ENCODE assay signal across 8 mouse cellular contexts in genomic region chr4:87229224-87229959, GRCm38 (mm10). TPM values are rescaled to one million over a fixed set of nuclear protein-coding genes. Genes with fewer than 3 reads are reported as not detected.
DNase-seq lines count a peak whose midpoint lies in the region; ATAC-seq and TF ChIP-seq lines count a peak whose summit lies in the region.

No protein-coding gene starts in this region.

- peak overlapping the region; percentile 77 for H3K4me3 ChIP-seq in heart, embryonic 10.5 days
- peak overlapping the region; percentile 66 to 88 for H3K4me3 ChIP-seq in heart, embryonic 14.5 days (ENCODE audit: control insufficient read depth in 1 of 2, insufficient read depth in 1 of 2, low read depth in 1 of 2, low read length in 2 of 2)
- H3K4me3 ChIP-seq in liver, postnatal 0 days (ENCODE audit: low read depth, low read length), result peak overlapping the region; percentile 35

- peaks cover 8% of the 10 kb centered on the region; the same call in 1 of the 2 replicates for H3K27me3 ChIP-seq in heart, embryonic 10.5 days (ENCODE audit: insufficient read depth, poor library complexity, severe bottlenecking)
- no peaks in the 10 kb centered on the region for H3K27me3 ChIP-seq in heart, embryonic 14.5 days (ENCODE audit: control insufficient read depth, insufficient read depth, low read length)
- H3K27me3 ChIP-seq in liver, postnatal 0 days (ENCODE audit: insufficient read depth, low read length), result peaks cover 25% of the 10 kb centered on the region; the same call in 1 of the 2 replicates

- WGBS in heart, embryonic 10.5 days, result 15% methylated on average over 14 of the region's 14 CpGs
- 10% methylated on average over 14 of the region's 14 CpGs for WGBS in heart, embryonic 14.5 days
- WGBS in liver, postnatal 0 days (ENCODE audit: insufficient replicate concordance), result 18% methylated on average over 14 of the region's 14 CpGs

- H3K4me1 ChIP-seq in heart, embryonic 10.5 days, result peaks cover 5% of the 10 kb centered on the region; the same call in 1 of the 2 replicates
- peaks cover 0 to 8% of the 10 kb centered on the region in 2 experiments; a peak in 1 of 4 replicates for H3K4me1 ChIP-seq in heart, embryonic 14.5 days (ENCODE audit: control insufficient read depth in 2 of 2, insufficient read depth in 2 of 2, low read length in 2 of 2)
- H3K4me1 ChIP-seq in liver, postnatal 0 days (ENCODE audit: insufficient read depth), result 0 out of 2 replicates have a peak, but pooled peaks cover 4% of the 10 kb centered on the region

- no peaks in the 10 kb centered on the region for H3K9me3 ChIP-seq in heart, embryonic 10.5 days
- H3K9me3 ChIP-seq in heart, embryonic 14.5 days (ENCODE audit: control insufficient read depth, low read length), result no peaks in the 10 kb centered on the region
- H3K9me3 ChIP-seq in liver, postnatal 0 days (ENCODE audit: low read length), result no peaks in the 10 kb centered on the region

- peak; percentile 77 for DNase-seq in heart, embryonic 10.5 days (ENCODE audit: low spot score)
- no peak for DNase-seq in heart, postnatal 36 days
- peak; percentile 70 for DNase-seq in brain, embryonic 14.5 days (ENCODE audit: low read depth)
- DNase-seq in liver, postnatal 0 days, result no peak
- no peak for DNase-seq in urinary bladder, adult 2 months (ENCODE audit: low spot score)
- DNase-seq in natural killer cell, adult 2 months (ENCODE audit: low spot score in 2 of 2), result no peak
- DNase-seq in right cerebral cortex, postnatal 25 days, result no peak

- no peaks in the 10 kb centered on the region for H3K36me3 ChIP-seq in heart, embryonic 10.5 days
- no peaks in the 10 kb centered on the region for H3K36me3 ChIP-seq in heart, embryonic 14.5 days (ENCODE audit: control insufficient read depth, insufficient read depth, low read length)
- no peaks in the 10 kb centered on the region for H3K36me3 ChIP-seq in liver, postnatal 0 days (replicated peaks; ENCODE audit: insufficient read depth, low read length)

- peak overlapping the region; percentile 78 for H3K9ac ChIP-seq in heart, embryonic 14.5 days (ENCODE audit: low read length)
- no peak overlapping the region for H3K9ac ChIP-seq in liver, postnatal 0 days (replicated peaks)

- TF ChIP-seq CTCF in brain, embryonic 14.5 days (IDR thresholded peaks at IDR 0.05; ENCODE audit: borderline replicate concordance, extremely low read depth, insufficient read depth, insufficient read length), result no peak
- TF ChIP-seq CTCF in liver, postnatal 0 days (IDR thresholded peaks at IDR 0.05; ENCODE audit: low read depth), result no peak

- intact Hi-C loops in heart, postnatal 36 days (cut with DNase I), result no loop called here

- TF ChIP-seq EP300 in liver, postnatal 0 days (IDR thresholded peaks at IDR 0.05; ENCODE audit: low read depth), result no peak

- H3K4me2 ChIP-seq in heart, embryonic 14.5 days (ENCODE audit: low read length), result peak overlapping the region; percentile 95
- peak overlapping the region; percentile 70 for H3K4me2 ChIP-seq in liver, postnatal 0 days (ENCODE audit: low read depth, low read length)

- TF ChIP-seq POLR2A in brain, embryonic 14.5 days (IDR thresholded peaks at IDR 0.05; ENCODE audit: borderline replicate concordance, extremely low read depth, insufficient read depth, insufficient read length, poor library complexity, severe bottlenecking), result no peak

- ATAC-seq in heart, embryonic 14.5 days (ENCODE audit: insufficient number of reproducible peaks, insufficient read depth, low FRiP score, low read depth), result 0 out of 2 replicates have a peak, but pooled peaks have one; percentile 23
- no peak for ATAC-seq in liver, postnatal 0 days

- peak overlapping the region; percentile 88 for H3K27ac ChIP-seq in heart, embryonic 10.5 days
- H3K27ac ChIP-seq in heart, embryonic 14.5 days (replicated peaks in 1 of 2; ENCODE audit: control insufficient read depth in 1 of 2, insufficient read depth in 1 of 2, low read depth in 2 of 2, low read length in 2 of 2), result peak overlapping the region; percentile 29 to 56; a peak in 2 of 4 replicates
- no peak overlapping the region for H3K27ac ChIP-seq in liver, postnatal 0 days (ENCODE audit: low read depth)

RNA-seq across cellular contexts. Expression of gene Slc24a2, which starts 0.9 kb away (rescaled TPM):
- polyA plus RNA-seq in heart, embryonic 10.5 days (2016; fragmentation: Nextera tagmentation; extraction: Ambion mirVana), result 5.0 and 6.0 TPM in 2 replicates
- total RNA-seq in heart, postnatal 36 days (2021), result 1 to 10 TPM; 1.3 to 2.8 TPM
- 1.8 and 3.0 TPM in 2 replicates for polyA plus RNA-seq in brain, embryonic 14.5 days (2012; rRNA removed)
- 6.7 and 7.4 TPM in 2 replicates for polyA plus RNA-seq in heart, embryonic 14.5 days (2014; fragmentation: Nextera tagmentation; extraction: Ambion mirVana)
- polyA plus RNA-seq in liver, postnatal 0 days (2015; fragmentation: Nextera tagmentation; extraction: Ambion mirVana), result not detected in 2 replicates
- polyA plus RNA-seq in urinary bladder, adult 2 months (2012; rRNA removed), result 0.04 and 0.06 TPM in 2 replicates

Comparison
In these comparisons a context has a peak if more than half of its experiments do, and no peak if none do; other contexts are left out.
1. DNase-seq: peak in heart, embryonic 10.5 days (single experiment) and brain, embryonic 14.5 days (single experiment); none in heart, postnatal 36 days (0 of 2), liver, postnatal 0 days (single experiment), urinary bladder, adult 2 months (single experiment), natural killer cell, adult 2 months (0 of 2) and right cerebral cortex, postnatal 25 days (single experiment).
2. Peak in every context shown above with its lines, with median percentiles within 50 percentile points of each other: H3K4me3 ChIP-seq.